Mouse (Mus musculus) left cerebral cortex, adult 8-10 months (tissue): ENCODE data around the gene Pithd1. TPM values are rescaled to one million over a fixed set of nuclear protein-coding genes. Genes with fewer than 3 reads are reported as not detected.
A peak's percentile ranks its signal among the peaks of the same experiment; 100 is the strongest.
"Not testable (repeated sequence)": the region's sequence is repeated elsewhere in the genome, so short reads cannot be mapped to it uniquely, and the experiment has no call there.

Source experiments
- DNase-seq, 2 experiments: peaks; one replicate each; pipeline ENCODE4 v3.0.0; 2022; ENCODE audit warnings: low spot score in 2 of 2
- total RNA-seq, 4 experiments: library from RNA; stranded (reverse); gene quantifications; 2 replicates each; pipeline ENCODE4 v1.2.4; 2022

Gene Pithd1
- total RNA-seq, 4 experiments from 2014 or later = 82.0 to 99.8 (median 91.3) TPM

- no peak for DNase-seq
Measured at GRCm38 (mm10) chr4:135987714-135988113, 650 bp upstream of the Pithd1 start.

GRCm38 (mm10) chr4:135986301-135986942, 642 bp downstream of the Pithd1 start:
- DNase-seq = no peak

- DNase-seq = no peak
Measured at GRCm38 (mm10) chr4:135985769-135986168, 1.3 kb downstream of the Pithd1 start.

GRCm38 (mm10) chr4:135985193-135985592, 1.9 kb downstream of the Pithd1 start:
- DNase-seq = no peak

GRCm38 (mm10) chr4:135984556-135984955, 2.5 kb downstream of the Pithd1 start:
- DNase-seq = no peak

GRCm38 (mm10) chr4:135981524-135982063, 5.5 kb downstream of the Pithd1 start:
- peak in 1 of 2 experiments; percentile 77 for DNase-seq

GRCm38 (mm10) chr4:135980223-135980622, 6.8 kb downstream of the Pithd1 start:
- DNase-seq = not testable (repeated sequence)

- DNase-seq = no peak
Measured at GRCm38 (mm10) chr4:135976146-135976545, 10.9 kb downstream of the Pithd1 start.

- DNase-seq = no peak
Measured at GRCm38 (mm10) chr4:135972911-135973811, 13.9 kb downstream of the Pithd1 start.

- peak; percentile 74 to 91 for DNase-seq
Measured at GRCm38 (mm10) chr4:135972556-135972906, 14.5 kb downstream of the Pithd1 start, which contains the start of gene Lypla2. TSS of gene Lypla2 (minus strand) at chr4:135972626.

GRCm38 (mm10) chr4:135971805-135972555, 15.1 kb downstream of the Pithd1 start:
- DNase-seq = no peak

- no peak for DNase-seq
Measured at GRCm38 (mm10) chr4:135970585-135970984, 16.5 kb downstream of the Pithd1 start.

- DNase-seq = no peak
Measured at GRCm38 (mm10) chr4:135969070-135969750, 17.9 kb downstream of the Pithd1 start.

- no peak for DNase-seq
Measured at GRCm38 (mm10) chr4:135968271-135968869, 18.7 kb downstream of the Pithd1 start.

- no peak for DNase-seq
Measured at GRCm38 (mm10) chr4:135967086-135967760, 19.8 kb downstream of the Pithd1 start.

- DNase-seq = no peak
Measured at GRCm38 (mm10) chr4:135966283-135966682, 20.8 kb downstream of the Pithd1 start.

GRCm38 (mm10) chr4:135965113-135965512, 22.0 kb downstream of the Pithd1 start:
- DNase-seq = no peak

- DNase-seq = peak in 1 of 2 experiments; percentile 64
Measured at GRCm38 (mm10) chr4:135964426-135964825, 22.6 kb downstream of the Pithd1 start.

GRCm38 (mm10) chr4:135963457-135964193, 23.4 kb downstream of the Pithd1 start, which contains the start of gene Gale:
TSS of gene Gale (plus strand) at chr4:135963727.
- peak; percentile 89 to 95 for DNase-seq
